Mouse (Mus musculus) embryonic facial prominence, embryonic 14.5 days (tissue): ENCODE results near the gene Ppp1r26. TPM values are rescaled to one million over a fixed set of nuclear protein-coding genes. Genes with fewer than 3 reads are reported as not detected.
"Not testable (repeated sequence)": the region's sequence is repeated elsewhere in the genome, so short reads cannot be mapped to it uniquely, and the experiment has no call there.

Experiments used
- ATAC-seq: fragments of 200-750 bp; cut with Nextera tagmentation; 2 replicates; pipeline ENCODE4 v1.8.0; 2017; ENCODE audit warnings: low read depth, moderate number of reproducible peaks, moderate TSS enrichment
- DNase-seq: peaks from one replicate; pipeline ENCODE4 v3.0.0-alpha.2; 2015; ENCODE audit warnings: low spot score
- H3K27ac ChIP-seq: fragments of 300-500 bp; sonication (generic); replicated peaks from 2 replicates; pipeline ENCODE4 v1.5.1; 2014; ENCODE audit warnings: low read depth, mild to moderate bottlenecking, low read length, moderate library complexity
- H3K27me3 ChIP-seq: fragments of 300-500 bp; sonication (generic); replicated peaks from 2 replicates; pipeline ENCODE4 v1.6.1; 2014; ENCODE audit warnings: low read length; ENCODE audit not compliant: control insufficient read depth, insufficient read depth
- H3K36me3 ChIP-seq: fragments of 300-500 bp; sonication (generic); 2 replicates; pipeline ENCODE4 v1.6.1; 2014; ENCODE audit warnings: low read length, mixed read lengths; ENCODE audit not compliant: control insufficient read depth, insufficient read depth
- H3K4me1 ChIP-seq: fragments of 300-500 bp; sonication (generic); 2 replicates; pipeline ENCODE4 v1.6.1; 2014; ENCODE audit warnings: antibody characterized with exemption, low read length; ENCODE audit not compliant: control insufficient read depth, insufficient read depth
- H3K4me2 ChIP-seq: fragments of 300-500 bp; sonication (generic); 2 replicates; pipeline ENCODE4 v1.6.1; 2014; ENCODE audit warnings: low read depth, mild to moderate bottlenecking, low read length, moderate library complexity, mixed read lengths
- H3K4me3 ChIP-seq: fragments of 300-500 bp; sonication (generic); 2 replicates; pipeline ENCODE4 v1.5.1; 2014; ENCODE audit warnings: low read depth, mild to moderate bottlenecking, low read length
- H3K9ac ChIP-seq: fragments of 300-500 bp; sonication (generic); 2 replicates; pipeline ENCODE4 v1.6.1; 2014; ENCODE audit warnings: low read depth, mild to moderate bottlenecking, low read length, moderate library complexity, mixed read lengths
- H3K9me3 ChIP-seq: fragments of 300-500 bp; sonication (generic); 2 replicates; pipeline ENCODE4 v1.6.1; 2016; ENCODE audit warnings: low read length; ENCODE audit not compliant: control insufficient read depth
- WGBS: fragments of 180-500 bp; shearing (Covaris S2); extraction: QIAGEN DNeasy Blood & Tissue Kit; methylation state at CpG from one replicate; pipeline ENCODE4 v1.1.7; 2014; 5-methylcytosine and 5-hydroxymethylcytosine counted together
- polyA plus RNA-seq: library from polyadenylated mRNA; unstranded; fragments of >200 nt; fragmentation: Nextera tagmentation; extraction: Ambion mirVana; gene quantifications from 2 replicates; pipeline ENCODE4 v1.2.1, GENCODE M21; 2014

Gene Ppp1r26
- polyA plus RNA-seq, 1 experiment from 2014 or later, result 3.8 TPM

- no peak for DNase-seq
- H3K9me3 ChIP-seq, result no peaks in the 10 kb centered on the region; the same call in 1 of the 2 replicates
- no peak overlapping the region for H3K4me3 ChIP-seq
- H3K4me1 ChIP-seq, result peaks cover 7% of the 10 kb centered on the region
- H3K27ac ChIP-seq, result no peak overlapping the region
- H3K4me2 ChIP-seq, result no peak overlapping the region
- no peak overlapping the region for H3K9ac ChIP-seq
- ATAC-seq, result no peak
- WGBS, result 93% methylated on average over 2 of the region's 2 CpGs
- H3K36me3 ChIP-seq, result peaks cover 38% of the 10 kb centered on the region
- H3K27me3 ChIP-seq, result no peaks in the 10 kb centered on the region
These were observed 24.0 kb downstream of the Ppp1r26 start for GRCm38 (mm10) chr2:28470591-28470990.

GRCm38 (mm10) chr2:28472011-28472410 is 25.4 kb downstream of the Ppp1r26 start:
- H3K9me3 ChIP-seq, H3K27me3 ChIP-seq, H3K4me3 ChIP-seq, H3K27ac ChIP-seq, H3K9ac ChIP-seq, H3K4me1 ChIP-seq, ATAC-seq, H3K4me2 ChIP-seq, DNase-seq: not testable (repeated sequence)
- peaks cover 38% of the 10 kb centered on the region for H3K36me3 ChIP-seq
- WGBS, result 92% methylated on average over 8 of the region's 8 CpGs

- not testable (repeated sequence) for DNase-seq, ATAC-seq
These were observed 31.4 kb downstream of the Ppp1r26 start for GRCm38 (mm10) chr2:28477993-28478392.

GRCm38 (mm10) chr2:28479208-28480204 is 32.9 kb downstream of the Ppp1r26 start:
- peak; percentile 49 for DNase-seq
- Histone ChIP-seq H3K27me3 (no peaks in the 10 kb centered on the region), H3K4me1 (no peaks in the 10 kb centered on the region), H3K9me3 (no peaks in the 10 kb centered on the region), H3K4me3 (no peak overlapping the region), H3K36me3 (no peaks in the 10 kb centered on the region), H3K27ac (no peak overlapping the region), H3K4me2 (no peak overlapping the region), H3K9ac (no peak overlapping the region)
- peak; percentile 65; the same call in 1 of the 2 replicates for ATAC-seq
- WGBS, result 73% methylated on average over 20 of the region's 20 CpGs

More at GRCm38 (mm10) chr2:28477993-28478392, 31.4 kb downstream of the Ppp1r26 start:
- not testable (repeated sequence) for H3K4me2 ChIP-seq, H3K9ac ChIP-seq, H3K9me3 ChIP-seq, H3K27me3 ChIP-seq, H3K27ac ChIP-seq, H3K4me1 ChIP-seq, H3K4me3 ChIP-seq, H3K36me3 ChIP-seq
- 89% methylated on average over 5 of the region's 5 CpGs for WGBS

- Histone ChIP-seq H3K9ac (no peak overlapping the region), H3K4me3 (no peak overlapping the region), H3K9me3 (no peaks in the 10 kb centered on the region), H3K27ac (no peak overlapping the region), H3K36me3 (no peaks in the 10 kb centered on the region), H3K4me2 (no peak overlapping the region), H3K4me1 (no peaks in the 10 kb centered on the region), H3K27me3 (no peaks in the 10 kb centered on the region)
- no peak for ATAC-seq
- no peak for DNase-seq
- 73% methylated on average over 2 of the region's 2 CpGs for WGBS
These were observed 37.3 kb downstream of the Ppp1r26 start for GRCm38 (mm10) chr2:28483861-28484260.

GRCm38 (mm10) chr2:28494521-28494920 is 47.9 kb downstream of the Ppp1r26 start:
- Histone ChIP-seq H3K4me3 (no peak overlapping the region), H3K9me3 (no peaks in the 10 kb centered on the region), H3K4me2 (no peak overlapping the region), H3K36me3 (no peaks in the 10 kb centered on the region), H3K27ac (no peak overlapping the region), H3K4me1 (no peaks in the 10 kb centered on the region), H3K9ac (no peak overlapping the region), H3K27me3 (no peaks in the 10 kb centered on the region)
- ATAC-seq (no peak), DNase-seq (no peak)
- WGBS, result 77% methylated on average over 2 of the region's 2 CpGs

GRCm38 (mm10) chr2:28495207-28495756 is 48.7 kb downstream of the Ppp1r26 start:
- ATAC-seq (no peak), DNase-seq (peak; percentile 20)
- H3K4me3 ChIP-seq, result no peak overlapping the region
- no peaks in the 10 kb centered on the region for H3K27me3 ChIP-seq
- no peaks in the 10 kb centered on the region for H3K9me3 ChIP-seq
- no peak overlapping the region for H3K4me2 ChIP-seq
- WGBS, result 81% methylated on average over 14 of the region's 14 CpGs
- H3K27ac ChIP-seq, result peak overlapping the region; percentile 39; the same call in 1 of the 2 replicates
- no peaks in the 10 kb centered on the region for H3K4me1 ChIP-seq
- H3K9ac ChIP-seq, result no peak overlapping the region; the same call in 1 of the 2 replicates
- no peaks in the 10 kb centered on the region for H3K36me3 ChIP-seq

- DNase-seq (peak; percentile 51), ATAC-seq (no peak)
- Histone ChIP-seq H3K27ac (peak overlapping the region; percentile 61), H3K9ac (no peak overlapping the region), H3K27me3 (no peaks in the 10 kb centered on the region), H3K9me3 (no peaks in the 10 kb centered on the region), H3K4me1 (no peaks in the 10 kb centered on the region), H3K4me2 (no peak overlapping the region), H3K36me3 (no peaks in the 10 kb centered on the region), H3K4me3 (no peak overlapping the region)
- 74% methylated on average over 16 of the region's 16 CpGs for WGBS
These were observed 49.4 kb downstream of the Ppp1r26 start for GRCm38 (mm10) chr2:28495801-28496595.
